Mouse (Mus musculus) limb, embryonic 12.5 days (tissue): ENCODE measurements around the gene Rab31. TPM values are rescaled to one million over a fixed set of nuclear protein-coding genes. Genes with fewer than 3 reads are reported as not detected.

Experiments used
- polyA plus RNA-seq: library from polyadenylated mRNA; unstranded; fragments of >200 nt; fragmentation: Nextera tagmentation; extraction: Ambion mirVana; gene quantifications from 2 replicates; pipeline ENCODE4 v1.2.1, GENCODE M21; 2016

Gene Rab31
- polyA plus RNA-seq, 1 experiment from 2014 or later, result 54.0 TPM

Other genes with a start within 250 kb of the Rab31 start
- not detected in 2 replicates for gene Tmem232, start 232.0 kb downstream of the Rab31 start, polyA plus RNA-seq
- 201 and 202 TPM in 2 replicates for gene Vapa, start 159.2 kb downstream of the Rab31 start, polyA plus RNA-seq
- 0.15 TPM in 1 of 2 replicates, not detected in the other for gene Txndc2, start 130.6 kb downstream of the Rab31 start, polyA plus RNA-seq
- gene Ppp4r1, start 9.8 kb upstream of the Rab31 start, polyA plus RNA-seq, result 61.7 and 63.9 TPM in 2 replicates
- gene Ralbp1, start 113.0 kb upstream of the Rab31 start, polyA plus RNA-seq, result 57.4 and 57.8 TPM in 2 replicates
- gene Twsg1, start 178.5 kb upstream of the Rab31 start, polyA plus RNA-seq, result 121 and 126 TPM in 2 replicates